Mouse (Mus musculus) midbrain, embryonic 10.5 days (tissue): ENCODE measurements around the gene Taf6. TPM values are rescaled to one million over a fixed set of nuclear protein-coding genes. Genes with fewer than 3 reads are reported as not detected.

Experiments used
- DNase-seq: peaks from one replicate; pipeline ENCODE4 v3.0.0-alpha.2; 2017; ENCODE audit warnings: low spot score
- H3K27ac ChIP-seq: fragments of 300-500 bp; sonication (generic); replicated peaks from 2 replicates; pipeline ENCODE4 v1.5.1; 2016; ENCODE audit warnings: mild to moderate bottlenecking
- H3K27me3 ChIP-seq: fragments of 300-500 bp; sonication (generic); 2 replicates; pipeline ENCODE4 v1.6.1; 2016; ENCODE audit warnings: low read depth, mild to moderate bottlenecking; ENCODE audit not compliant: poor library complexity, severe bottlenecking
- H3K36me3 ChIP-seq: fragments of 300-500 bp; sonication (generic); 2 replicates; pipeline ENCODE4 v1.6.1; 2016; ENCODE audit warnings: mild to moderate bottlenecking, moderate library complexity
- H3K4me1 ChIP-seq: fragments of 300-500 bp; sonication (generic); 2 replicates; pipeline ENCODE4 v1.6.1; 2016
- H3K4me3 ChIP-seq: fragments of 300-500 bp; sonication (generic); 2 replicates; pipeline ENCODE4 v1.5.1; 2016; ENCODE audit warnings: mild to moderate bottlenecking, moderate library complexity
- H3K9me3 ChIP-seq: fragments of 300-500 bp; sonication (generic); replicated peaks from 2 replicates; pipeline ENCODE4 v1.6.1; 2016; ENCODE audit warnings: mild to moderate bottlenecking
- WGBS: fragments of 180-500 bp; shearing (Covaris S2); methylation state at CpG from one replicate; pipeline ENCODE4 v1.1.7; 2016; 5-methylcytosine and 5-hydroxymethylcytosine counted together
- polyA plus RNA-seq: library from polyadenylated mRNA; unstranded; fragments of >200 nt; fragmentation: Nextera tagmentation; extraction: Ambion mirVana; gene quantifications from 2 replicates; pipeline ENCODE4 v1.2.1, GENCODE M21; 2016

The Taf6 gene
- polyA plus RNA-seq, 1 experiment from 2014 or later, result 138 TPM

GRCm38 (mm10) chr5:138207253-138207652 is 20.0 kb upstream of the Taf6 start:
- H3K4me3 ChIP-seq, result no peak overlapping the region
- H3K4me1 ChIP-seq, result no peaks in the 10 kb centered on the region
- H3K9me3 ChIP-seq, result peaks cover 28% of the 10 kb centered on the region
- no peak overlapping the region for H3K27ac ChIP-seq
- 83% methylated on average over 1 of the region's 1 CpGs for WGBS
- no peaks in the 10 kb centered on the region for H3K36me3 ChIP-seq
- H3K27me3 ChIP-seq, result no peaks in the 10 kb centered on the region
- no peak for DNase-seq

- no peak for DNase-seq
- H3K9me3 ChIP-seq, result peaks cover 19% of the 10 kb centered on the region
- H3K36me3 ChIP-seq, result no peaks in the 10 kb centered on the region
- H3K4me3 ChIP-seq, result no peak overlapping the region
- 83% methylated on average over 3 of the region's 3 CpGs for WGBS
- H3K27me3 ChIP-seq, result no peaks in the 10 kb centered on the region
- no peak overlapping the region for H3K27ac ChIP-seq
- no peaks in the 10 kb centered on the region for H3K4me1 ChIP-seq
These were observed 14.8 kb upstream of the Taf6 start for GRCm38 (mm10) chr5:138202086-138202485.

- Histone ChIP-seq H3K36me3 (no peaks in the 10 kb centered on the region), H3K4me1 (peaks cover 11% of the 10 kb centered on the region), H3K27ac (no peak overlapping the region), H3K27me3 (no peaks in the 10 kb centered on the region), H3K9me3 (peaks cover 10% of the 10 kb centered on the region), H3K4me3 (no peak overlapping the region)
- WGBS, result 28% methylated on average over 1 of the region's 1 CpGs
- DNase-seq, result peak; percentile 21
These were observed 12.3 kb upstream of the Taf6 start for GRCm38 (mm10) chr5:138199576-138199975.

- 89% methylated on average over 7 of the region's 7 CpGs for WGBS
- Histone ChIP-seq H3K27me3 (no peaks in the 10 kb centered on the region), H3K9me3 (no peaks in the 10 kb centered on the region), H3K4me3 (peak overlapping the region; percentile 70), H3K4me1 (peaks cover 18% of the 10 kb centered on the region), H3K27ac (peak overlapping the region; percentile 93), H3K36me3 (peaks cover 31% of the 10 kb centered on the region)
- no peak for DNase-seq
These were observed 8.2 kb upstream of the Taf6 start for GRCm38 (mm10) chr5:138195463-138195862.

- 5% methylated on average over 29 of the region's 29 CpGs for WGBS
These were observed 7.6 kb upstream of the Taf6 start for GRCm38 (mm10) chr5:138194755-138195345.

GRCm38 (mm10) chr5:138193771-138194727 is 6.8 kb upstream of the Taf6 start, which contains the start of gene Mblac1:
TSS of gene Mblac1 (plus strand) at chr5:138194314.
- Histone ChIP-seq H3K36me3 (peaks cover 45% of the 10 kb centered on the region), H3K9me3 (no peaks in the 10 kb centered on the region), H3K27me3 (no peaks in the 10 kb centered on the region), H3K4me3 (peak within 1 kb of the TSS; percentile 70), H3K27ac (peak within 1 kb of the TSS; percentile 93), H3K4me1 (peaks cover 18% of the 10 kb centered on the region)
- WGBS, result 10% methylated on average over 54 of the region's 54 CpGs
- peak; percentile 82 for DNase-seq

More at GRCm38 (mm10) chr5:138194755-138195345, 7.6 kb upstream of the Taf6 start:
- Histone ChIP-seq H3K4me3 (peak overlapping the region; percentile 70), H3K4me1 (peaks cover 18% of the 10 kb centered on the region), H3K27ac (peak overlapping the region; percentile 93), H3K36me3 (peaks cover 37% of the 10 kb centered on the region), H3K9me3 (no peaks in the 10 kb centered on the region), H3K27me3 (no peaks in the 10 kb centered on the region)
- peak; percentile 56 for DNase-seq

GRCm38 (mm10) chr5:138187661-138188306 is 533 bp upstream of the Taf6 start:
- Histone ChIP-seq H3K4me1 (peaks cover 22% of the 10 kb centered on the region), H3K27ac (peak overlapping the region; percentile 93), H3K4me3 (peak overlapping the region; percentile 85), H3K36me3 (peaks cover 58% of the 10 kb centered on the region), H3K9me3 (no peaks in the 10 kb centered on the region), H3K27me3 (no peaks in the 10 kb centered on the region)
- 2% methylated on average over 10 of the region's 10 CpGs for WGBS
- DNase-seq, result peak; percentile 66

- H3K36me3 ChIP-seq, result peaks cover 74% of the 10 kb centered on the region
- 88% methylated on average over 3 of the region's 3 CpGs for WGBS
- no peaks in the 10 kb centered on the region for H3K9me3 ChIP-seq
- peaks cover 32% of the 10 kb centered on the region for H3K4me1 ChIP-seq
- DNase-seq, result no peak
- no peaks in the 10 kb centered on the region for H3K27me3 ChIP-seq
- peak overlapping the region; percentile 77 for H3K4me3 ChIP-seq
- no peak overlapping the region for H3K27ac ChIP-seq
These were observed 14.0 kb downstream of the Taf6 start for GRCm38 (mm10) chr5:138173217-138173616.

GRCm38 (mm10) chr5:138171695-138172491 is 15.4 kb downstream of the Taf6 start, which contains the start of the genes Ap4m1 and Mcm7:
TSS of gene Ap4m1 (plus strand) at chr5:138172002.
TSS of gene Mcm7 (minus strand) at chr5:138172422.
- Histone ChIP-seq H3K9me3 (no peaks in the 10 kb centered on the region), H3K27me3 (no peaks in the 10 kb centered on the region), H3K27ac (peak within 1 kb of the TSS; percentile 96), H3K36me3 (peaks cover 74% of the 10 kb centered on the region), H3K4me3 (peak within 1 kb of the TSS; percentile 77), H3K4me1 (peaks cover 32% of the 10 kb centered on the region)
- DNase-seq, result peak; percentile 94
- under 1% methylated on average over 54 of the region's 54 CpGs for WGBS

- Histone ChIP-seq H3K4me1 (peaks cover 32% of the 10 kb centered on the region), H3K27me3 (no peaks in the 10 kb centered on the region), H3K36me3 (peaks cover 75% of the 10 kb centered on the region), H3K27ac (peak overlapping the region; percentile 96), H3K9me3 (no peaks in the 10 kb centered on the region), H3K4me3 (peak overlapping the region; percentile 77)
- under 1% methylated on average over 47 of the region's 47 CpGs for WGBS
- DNase-seq, result peak; percentile 97
These were observed 16.2 kb downstream of the Taf6 start for GRCm38 (mm10) chr5:138170936-138171561.

- Histone ChIP-seq H3K4me3 (peak overlapping the region; percentile 23; the same call in 1 of the 2 replicates), H3K4me1 (peaks cover 27% of the 10 kb centered on the region), H3K27ac (no peak overlapping the region), H3K36me3 (peaks cover 83% of the 10 kb centered on the region), H3K9me3 (no peaks in the 10 kb centered on the region), H3K27me3 (no peaks in the 10 kb centered on the region)
- 83% methylated on average over 8 of the region's 8 CpGs for WGBS
- DNase-seq, result no peak
These were observed 21.7 kb downstream of the Taf6 start for GRCm38 (mm10) chr5:138165594-138165993.
